Mouse (Mus musculus) liver, embryonic 15.5 days (tissue): Measurements from ENCODE around the gene Tmem132c. TPM values are rescaled to one million over a fixed set of nuclear protein-coding genes. Genes with fewer than 3 reads are reported as not detected.
"Not testable (repeated sequence)": the region's sequence is repeated elsewhere in the genome, so short reads cannot be mapped to it uniquely, and the experiment has no call there.

Source experiments
- ATAC-seq: fragments of 200-750 bp; cut with Nextera tagmentation; 2 replicates; pipeline ENCODE4 v1.8.0; 2017; ENCODE audit warnings: moderate number of reproducible peaks, mild to moderate bottlenecking, moderate library complexity; ENCODE audit not compliant: insufficient read depth
- H3K27ac ChIP-seq: fragments of 300-500 bp; sonication (generic); replicated peaks from 2 replicates; pipeline ENCODE4 v1.5.1; 2015; ENCODE audit warnings: mild to moderate bottlenecking, inconsistent platforms
- H3K27me3 ChIP-seq: fragments of 300-500 bp; sonication (generic); 2 replicates; pipeline ENCODE4 v1.6.1; 2015; ENCODE audit warnings: mild to moderate bottlenecking, inconsistent platforms
- H3K36me3 ChIP-seq: fragments of 300-500 bp; sonication (generic); replicated peaks from 2 replicates; pipeline ENCODE4 v1.6.1; 2015; ENCODE audit warnings: moderate library complexity, mild to moderate bottlenecking, inconsistent platforms
- H3K4me1 ChIP-seq: fragments of 300-500 bp; sonication (generic); replicated peaks from 2 replicates; pipeline ENCODE4 v1.6.1; 2015; ENCODE audit warnings: inconsistent platforms
- H3K4me2 ChIP-seq: fragments of 300-500 bp; sonication (generic); 2 replicates; pipeline ENCODE4 v1.6.1; 2015; ENCODE audit warnings: moderate library complexity, mild to moderate bottlenecking, inconsistent platforms
- H3K4me3 ChIP-seq: fragments of 300-500 bp; sonication (generic); replicated peaks from 2 replicates; pipeline ENCODE4 v1.5.1; 2015; ENCODE audit warnings: mild to moderate bottlenecking, inconsistent platforms
- H3K9ac ChIP-seq: fragments of 300-500 bp; sonication (generic); 2 replicates; pipeline ENCODE4 v1.6.1; 2015; ENCODE audit warnings: moderate library complexity, mild to moderate bottlenecking, inconsistent platforms
- H3K9me3 ChIP-seq: fragments of 300-500 bp; sonication (generic); replicated peaks from 2 replicates; pipeline ENCODE4 v1.6.1; 2016; ENCODE audit warnings: inconsistent platforms
- WGBS: fragments of 180-500 bp; shearing (Covaris S2); methylation state at CpG from one replicate; pipeline ENCODE4 v1.1.7; 2015; ENCODE audit warnings: mixed read lengths; ENCODE audit not compliant: insufficient replicate concordance; 5-methylcytosine and 5-hydroxymethylcytosine counted together
- polyA plus RNA-seq: library from polyadenylated mRNA; unstranded; fragments of >200 nt; fragmentation: Nextera tagmentation; extraction: Ambion mirVana; gene quantifications from 2 replicates; pipeline ENCODE4 v1.2.1, GENCODE M21; 2015

Tmem132c gene
- polyA plus RNA-seq, 1 experiment from 2014 or later: 0.07 TPM

GRCm38 (mm10) chr5:127346364-127346763, 104.8 kb downstream of the Tmem132c start:
- 55% methylated on average over 2 of the region's 2 CpGs for WGBS

GRCm38 (mm10) chr5:127347053-127347748, 105.6 kb downstream of the Tmem132c start:
- no peaks in the 10 kb centered on the region for H3K27me3 ChIP-seq
- H3K4me1 ChIP-seq: no peaks in the 10 kb centered on the region
- ATAC-seq: no peak
- H3K36me3 ChIP-seq: no peaks in the 10 kb centered on the region
- no peak overlapping the region for H3K27ac ChIP-seq
- no peak overlapping the region for H3K9ac ChIP-seq
- no peak overlapping the region for H3K4me3 ChIP-seq
- WGBS: 66% methylated on average over 12 of the region's 12 CpGs
- no peak overlapping the region for H3K4me2 ChIP-seq
- H3K9me3 ChIP-seq: 0 out of 2 replicates have a peak, but pooled peaks cover under 1% of the 10 kb centered on the region

More at GRCm38 (mm10) chr5:127346364-127346763, 104.8 kb downstream of the Tmem132c start:
- Histone ChIP-seq H3K27ac (no peak overlapping the region), H3K4me2 (no peak overlapping the region), H3K4me3 (no peak overlapping the region), H3K36me3 (no peaks in the 10 kb centered on the region), H3K27me3 (no peaks in the 10 kb centered on the region), H3K9me3 (no peaks in the 10 kb centered on the region), H3K4me1 (no peaks in the 10 kb centered on the region), H3K9ac (no peak overlapping the region)
- ATAC-seq: no peak

DNA sequence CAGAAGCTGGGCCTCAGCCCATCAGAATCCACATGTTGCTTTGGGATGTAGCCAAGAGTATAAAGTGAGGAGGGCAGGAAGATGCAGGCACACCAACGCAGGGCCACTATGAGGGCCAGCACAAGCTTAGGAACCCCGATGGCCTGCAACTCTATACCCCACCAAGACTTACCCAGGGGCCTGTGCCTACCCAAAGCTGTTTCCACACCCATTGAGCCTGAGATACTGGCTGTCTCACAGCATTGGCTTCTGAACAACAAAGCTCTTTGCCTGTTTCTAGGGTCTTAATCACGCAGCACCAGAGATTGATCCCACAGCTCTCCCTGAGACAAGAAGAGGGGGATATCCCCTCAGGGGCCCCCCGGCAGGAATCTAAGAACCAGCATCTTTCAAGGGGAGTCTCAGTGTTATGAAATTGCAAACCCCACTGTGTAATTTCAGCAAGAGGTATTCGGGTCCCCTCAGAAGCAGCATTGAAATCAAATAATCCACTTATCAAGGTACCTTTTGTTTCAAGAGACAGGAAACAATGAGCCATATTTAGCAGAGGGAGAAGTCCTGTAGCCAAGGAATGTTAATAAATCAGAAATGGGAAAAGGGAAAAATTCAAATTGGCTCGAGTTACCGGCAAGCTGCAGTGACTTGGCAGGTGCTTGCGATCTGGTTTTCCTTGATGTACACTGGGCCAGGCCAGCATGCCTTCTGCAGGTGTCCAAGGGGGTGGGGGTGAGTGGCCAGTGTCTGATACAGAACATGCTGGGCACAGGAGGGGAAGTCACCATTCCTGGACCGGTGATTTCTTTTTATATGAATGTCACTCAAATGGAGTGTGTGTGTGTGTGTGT, 107.8 kb downstream of the Tmem132c start:
- ATAC-seq: no peak
- WGBS: 61% methylated on average over 9 of the region's 9 CpGs
- Histone ChIP-seq H3K27me3 (no peaks in the 10 kb centered on the region), H3K4me2 (no peak overlapping the region), H3K9ac (no peak overlapping the region), H3K27ac (no peak overlapping the region), H3K4me3 (no peak overlapping the region), H3K4me1 (no peaks in the 10 kb centered on the region), H3K9me3 (0 out of 2 replicates have a peak, but pooled peaks cover 5% of the 10 kb centered on the region), H3K36me3 (no peaks in the 10 kb centered on the region)

DNA sequence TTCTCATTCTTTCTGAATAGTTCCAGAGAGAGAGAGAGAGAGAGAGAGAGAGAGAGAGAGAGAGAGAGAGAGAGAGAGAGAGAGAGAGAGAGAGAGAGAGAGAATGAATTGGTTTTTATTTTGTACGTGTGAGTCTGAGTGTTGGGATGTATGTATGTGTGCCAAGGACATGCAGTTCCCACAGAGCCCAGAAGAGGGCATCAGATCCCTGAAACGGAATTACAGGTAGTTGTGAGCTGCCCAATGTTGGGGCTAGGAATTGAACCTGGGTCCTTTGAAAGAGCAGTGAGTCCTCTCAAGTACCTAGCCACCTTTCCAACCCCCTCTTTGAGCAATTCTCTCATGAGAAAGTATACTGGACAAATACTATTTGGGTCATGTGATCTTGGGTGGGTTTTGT, 111.4 kb downstream of the Tmem132c start:
- Histone ChIP-seq H3K4me2 (no peak overlapping the region), H3K36me3 (no peaks in the 10 kb centered on the region), H3K27ac (no peak overlapping the region), H3K4me3 (no peak overlapping the region), H3K4me1 (no peaks in the 10 kb centered on the region), H3K27me3 (no peaks in the 10 kb centered on the region), H3K9me3 (0 out of 2 replicates have a peak, but pooled peaks cover 5% of the 10 kb centered on the region), H3K9ac (no peak overlapping the region)
- ATAC-seq: no peak
- 45% methylated on average over 2 of the region's 2 CpGs for WGBS

GRCm38 (mm10) chr5:127355836-127356235, 114.2 kb downstream of the Tmem132c start:
- H3K36me3 ChIP-seq: no peaks in the 10 kb centered on the region
- H3K9me3 ChIP-seq: 0 out of 2 replicates have a peak, but pooled peaks cover 5% of the 10 kb centered on the region
- no peak overlapping the region for H3K9ac ChIP-seq
- WGBS: 27% methylated on average over 8 of the region's 8 CpGs
- H3K27me3 ChIP-seq: no peaks in the 10 kb centered on the region
- no peak overlapping the region for H3K4me2 ChIP-seq
- H3K4me1 ChIP-seq: no peaks in the 10 kb centered on the region
- no peak overlapping the region for H3K4me3 ChIP-seq
- H3K27ac ChIP-seq: no peak overlapping the region
- ATAC-seq: no peak

- not testable (repeated sequence) for ATAC-seq, H3K27ac ChIP-seq, H3K9me3 ChIP-seq, H3K4me1 ChIP-seq, H3K36me3 ChIP-seq, H3K27me3 ChIP-seq, H3K4me3 ChIP-seq, H3K9ac ChIP-seq, H3K4me2 ChIP-seq
- WGBS: 67% methylated on average over 4 of the region's 4 CpGs
These were observed 116.3 kb downstream of the Tmem132c start for GRCm38 (mm10) chr5:127357878-127358277.

DNA sequence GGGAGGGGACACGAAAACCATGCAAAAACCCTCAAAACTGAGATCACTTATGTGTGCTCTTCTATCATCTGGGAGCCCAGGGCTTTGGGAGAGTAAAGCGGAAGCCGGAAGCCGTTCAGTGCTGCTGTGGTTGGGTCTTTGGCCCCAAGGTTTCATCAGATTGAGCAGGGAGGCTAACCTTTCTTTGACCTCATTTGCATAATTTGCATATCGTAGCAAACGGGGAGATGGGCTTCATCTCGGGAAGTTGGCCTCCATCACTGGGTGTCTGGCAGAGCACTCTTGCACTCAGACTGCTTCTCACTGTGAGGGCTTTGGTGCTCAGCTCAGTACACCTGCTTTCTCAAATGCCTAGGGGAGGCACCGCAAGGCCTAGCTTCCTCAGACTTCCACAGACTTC, 119.5 kb downstream of the Tmem132c start:
- Histone ChIP-seq H3K9ac (no peak overlapping the region), H3K36me3 (no peaks in the 10 kb centered on the region), H3K27ac (no peak overlapping the region), H3K4me1 (no peaks in the 10 kb centered on the region), H3K9me3 (no peaks in the 10 kb centered on the region), H3K4me3 (no peak overlapping the region), H3K27me3 (no peaks in the 10 kb centered on the region), H3K4me2 (no peak overlapping the region)
- WGBS: 50% methylated on average over 8 of the region's 8 CpGs
- ATAC-seq: no peak

- 5% methylated on average over 1 of the region's 1 CpGs for WGBS
These were observed 123.5 kb downstream of the Tmem132c start for GRCm38 (mm10) chr5:127365061-127365460.

GRCm38 (mm10) chr5:127368191-127368590, 126.6 kb downstream of the Tmem132c start:
- Histone ChIP-seq H3K9me3 (no peaks in the 10 kb centered on the region), H3K36me3 (no peaks in the 10 kb centered on the region), H3K27ac (no peak overlapping the region), H3K27me3 (no peaks in the 10 kb centered on the region), H3K4me2 (no peak overlapping the region), H3K4me3 (no peak overlapping the region), H3K9ac (no peak overlapping the region), H3K4me1 (no peaks in the 10 kb centered on the region)
- ATAC-seq: no peak
- 60% methylated on average over 3 of the region's 3 CpGs for WGBS

More at GRCm38 (mm10) chr5:127365061-127365460, 123.5 kb downstream of the Tmem132c start:
- Histone ChIP-seq H3K36me3 (no peaks in the 10 kb centered on the region), H3K9ac (no peak overlapping the region), H3K4me3 (no peak overlapping the region), H3K4me1 (no peaks in the 10 kb centered on the region), H3K27ac (no peak overlapping the region), H3K4me2 (no peak overlapping the region), H3K9me3 (no peaks in the 10 kb centered on the region), H3K27me3 (no peaks in the 10 kb centered on the region)
- ATAC-seq: no peak

DNA sequence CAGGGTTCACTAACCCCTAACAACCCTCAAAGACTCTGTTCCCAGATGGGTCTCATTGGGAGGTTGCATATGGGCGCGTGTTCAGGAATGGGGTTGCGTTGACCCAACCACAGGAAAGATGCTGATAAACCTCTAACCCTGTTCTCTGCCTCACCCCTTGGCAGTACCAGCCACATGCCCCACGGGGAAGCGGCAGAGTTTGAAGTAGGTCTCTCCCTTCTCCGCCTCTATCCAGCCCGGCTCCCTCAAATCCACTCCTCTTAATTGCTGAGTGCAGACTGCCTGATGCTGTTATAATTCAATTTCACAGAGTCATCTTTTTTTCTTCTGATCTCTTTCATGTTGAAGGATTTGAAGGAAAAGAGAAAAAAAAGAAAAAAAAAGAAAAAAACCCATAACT, 128.2 kb downstream of the Tmem132c start:
- Histone ChIP-seq H3K27me3 (no peaks in the 10 kb centered on the region), H3K9ac (no peak overlapping the region), H3K9me3 (no peaks in the 10 kb centered on the region), H3K4me2 (no peak overlapping the region), H3K27ac (no peak overlapping the region), H3K36me3 (no peaks in the 10 kb centered on the region), H3K4me3 (no peak overlapping the region), H3K4me1 (no peaks in the 10 kb centered on the region)
- 50% methylated on average over 7 of the region's 7 CpGs for WGBS
- no peak for ATAC-seq

GRCm38 (mm10) chr5:127370503-127370902, 128.9 kb downstream of the Tmem132c start:
- H3K9me3 ChIP-seq: 0 out of 2 replicates have a peak, but pooled peaks cover 3% of the 10 kb centered on the region
- WGBS: 39% methylated on average over 3 of the region's 3 CpGs
- no peak overlapping the region for H3K4me3 ChIP-seq
- H3K4me2 ChIP-seq: no peak overlapping the region
- ATAC-seq: no peak
- no peak overlapping the region for H3K27ac ChIP-seq
- no peaks in the 10 kb centered on the region for H3K4me1 ChIP-seq
- H3K27me3 ChIP-seq: no peaks in the 10 kb centered on the region
- H3K9ac ChIP-seq: no peak overlapping the region
- no peaks in the 10 kb centered on the region for H3K36me3 ChIP-seq
